Mouse (Mus musculus): Measurements from ENCODE around the gene Lgr4.

DNA sequence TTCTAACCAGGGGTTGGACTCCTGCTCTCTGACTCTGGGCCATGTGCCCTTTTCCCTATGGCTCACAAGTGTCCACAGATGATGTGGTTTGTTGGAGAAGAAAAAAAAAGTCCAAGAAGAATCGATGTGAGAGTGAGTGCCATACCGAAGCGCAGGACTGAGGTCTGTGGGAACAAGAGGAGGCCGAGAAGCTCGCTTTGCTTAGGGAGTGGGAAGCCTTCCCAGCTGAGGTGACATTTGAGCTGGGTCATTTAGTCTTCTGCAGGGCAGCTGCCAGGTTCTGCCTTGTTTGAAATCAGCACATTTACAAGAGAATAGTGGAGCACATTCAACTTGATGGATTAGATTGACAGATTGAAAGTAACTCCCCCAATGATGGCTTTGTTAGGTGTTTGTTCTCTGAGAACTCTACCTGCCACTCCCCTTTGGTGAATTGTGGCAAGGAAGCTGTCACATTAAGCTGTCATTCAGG lies 24.6 kb downstream of the Lgr4 start:
- no peak for TF ChIP-seq CTCF (IDR thresholded peaks at IDR 0.05; ENCODE audit: low read depth, low read length)
- TF ChIP-seq POLR2A (IDR thresholded peaks at IDR 0.05; ENCODE audit: extremely low read depth, insufficient read depth, low read length), result no peak

Measured in liver, adult 2 months (tissue).